In the genomic region with DNA sequence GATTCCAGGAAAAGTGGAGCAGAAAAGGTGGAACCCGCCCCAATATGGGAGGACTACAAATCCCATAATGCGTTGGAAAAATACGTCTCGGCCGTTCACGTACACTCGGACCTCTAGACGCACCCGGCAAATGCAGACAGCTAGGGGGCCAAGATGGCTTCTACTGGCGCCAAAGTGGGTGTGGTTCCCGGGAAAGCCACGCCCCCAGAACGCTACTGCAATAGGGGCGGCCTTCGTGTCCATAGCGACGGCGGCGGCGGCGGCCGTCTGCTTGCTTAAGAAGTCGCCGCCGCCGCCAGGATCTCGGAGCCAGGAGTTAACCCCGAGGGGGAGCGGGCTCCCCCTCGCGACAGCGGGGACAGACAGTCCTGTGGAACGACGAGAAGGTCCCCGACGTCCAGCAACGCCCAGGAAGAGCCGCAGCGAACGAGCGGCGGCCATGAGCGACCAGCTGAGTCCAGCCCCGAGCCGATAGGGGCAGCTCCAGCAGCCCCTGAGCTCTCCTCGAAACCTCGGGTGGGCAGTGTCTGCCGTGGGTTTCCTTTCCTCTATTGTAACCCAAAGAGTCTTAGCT, we compare ENCODE assay signal across 8 mouse cellular contexts. TPM values are rescaled to one million over a fixed set of nuclear protein-coding genes. Genes with fewer than 3 reads are reported as not detected.
DNase-seq lines count a peak whose midpoint lies in the region; ATAC-seq and TF ChIP-seq lines count a peak whose summit lies in the region.

A gene (plus strand): TSS at position 229 of the 574 bp plus-strand sequence.

- peak within 1 kb of the TSS; percentile 65 for H3K4me2 ChIP-seq in heart, embryonic 11.5 days
- H3K4me2 ChIP-seq in kidney, embryonic 16.5 days (replicated peaks; ENCODE audit: low read depth, low read length): peak within 1 kb of the TSS; percentile 69
- peak within 1 kb of the TSS; percentile 70 for H3K4me2 ChIP-seq in myocyte (ENCODE audit: low read depth)

- under 1% methylated on average over 48 of the region's 48 CpGs for WGBS in heart, embryonic 11.5 days (ENCODE audit: insufficient replicate concordance)
- WGBS in kidney, embryonic 16.5 days: under 1% methylated on average over 48 of the region's 48 CpGs
- under 1% methylated on average over 48 of the region's 48 CpGs for WGBS in liver, adult 2 months

- peak within 1 kb of the TSS; percentile 86 for H3K27ac ChIP-seq in heart, embryonic 11.5 days (ENCODE audit: low read depth, low read length)
- peak within 1 kb of the TSS; percentile 79 for H3K27ac ChIP-seq in kidney, embryonic 16.5 days (ENCODE audit: low read length)
- H3K27ac ChIP-seq in liver, adult 2 months (replicated peaks; ENCODE audit: insufficient read depth, low read depth, low read length): peak within 1 kb of the TSS; percentile 75

- peak; percentile 99 for ATAC-seq in erythroblast, adult 5-6 weeks (replicated peaks; ENCODE audit: low FRiP score, poor library complexity, severe bottlenecking)
- ATAC-seq in heart, embryonic 11.5 days (replicated peaks; ENCODE audit: insufficient number of reproducible peaks, low FRiP score, low TSS enrichment): peak; percentile 97
- ATAC-seq in kidney, embryonic 16.5 days (ENCODE audit: low FRiP score, low TSS enrichment): peak; percentile 98

- peak within 1 kb of the TSS; percentile 66 for H3K9ac ChIP-seq in heart, embryonic 11.5 days (ENCODE audit: low read depth, low read length)
- H3K9ac ChIP-seq in kidney, embryonic 16.5 days (replicated peaks; ENCODE audit: low read length): peak within 1 kb of the TSS; percentile 87
- H3K9ac ChIP-seq in liver, adult 2 months (ENCODE audit: low read depth, low read length): peak within 1 kb of the TSS; percentile 72

- DNase-seq in B cell, adult 2 months: peak; percentile 96 to 97
- DNase-seq in brain, adult 2 months (ENCODE audit: low read depth, low spot score): peak; percentile 99
- peak; percentile 90 for DNase-seq in liver, adult 2 months (ENCODE audit: extremely low read depth, low read depth, low spot score)
- DNase-seq in splenic B cell, adult 2 months (ENCODE audit: low read depth, low spot score): peak; percentile 97

- 0 out of 2 replicates have a peak, but pooled peaks have one; percentile 34 for TF ChIP-seq POLR2A in liver, adult 2 months (IDR thresholded peaks at IDR 0.05; ENCODE audit: extremely low read depth, insufficient read depth, low read length)
- TF ChIP-seq POLR2A in myocyte (IDR thresholded peaks at IDR 0.05; ENCODE audit: insufficient read length, low read depth): peak; percentile 11

- peak within 1 kb of the TSS; percentile 22 for H3ac ChIP-seq in myocyte (ENCODE audit: control insufficient read depth, insufficient read length)

- peak; percentile 49 for TF ChIP-seq CTCF in liver, adult 2 months (IDR thresholded peaks at IDR 0.05; ENCODE audit: low read depth, low read length)

- H3K4me3 ChIP-seq in heart, embryonic 11.5 days (ENCODE audit: low read depth, low read length): peak within 1 kb of the TSS; percentile 54
- H3K4me3 ChIP-seq in kidney, embryonic 16.5 days (ENCODE audit: low read length): peak within 1 kb of the TSS; percentile 69
- peak within 1 kb of the TSS; percentile 71 for H3K4me3 ChIP-seq in liver, adult 2 months (ENCODE audit: insufficient read depth, low read depth, low read length)
- H3K4me3 ChIP-seq in myocyte: peak within 1 kb of the TSS; percentile 31

- peaks cover 2% of the 10 kb centered on the region; the same call in 1 of the 2 replicates for H3K4me1 ChIP-seq in heart, embryonic 11.5 days (ENCODE audit: control insufficient read depth, insufficient read depth, low read length)
- H3K4me1 ChIP-seq in kidney, embryonic 16.5 days (ENCODE audit: insufficient read depth, low read length): 0 out of 2 replicates have a peak, but pooled peaks cover 2% of the 10 kb centered on the region
- H3K4me1 ChIP-seq in liver, adult 2 months (ENCODE audit: control insufficient read depth, insufficient read depth, low read length): peaks cover 12% of the 10 kb centered on the region

- H3K9me3 ChIP-seq in heart, embryonic 11.5 days (replicated peaks; ENCODE audit: control insufficient read depth, low read length): no peaks in the 10 kb centered on the region
- no peaks in the 10 kb centered on the region; the same call in 1 of the 2 replicates for H3K9me3 ChIP-seq in kidney, embryonic 16.5 days (ENCODE audit: low read length)

- H3K27me3 ChIP-seq in heart, embryonic 11.5 days (ENCODE audit: control insufficient read depth, insufficient read depth, low read length): no peaks in the 10 kb centered on the region
- no peaks in the 10 kb centered on the region for H3K27me3 ChIP-seq in kidney, embryonic 16.5 days (ENCODE audit: insufficient read depth, low read length)
- H3K27me3 ChIP-seq in liver, adult 2 months (ENCODE audit: control insufficient read depth, insufficient read depth, low read length): no peaks in the 10 kb centered on the region
- H3K27me3 ChIP-seq in myocyte (ENCODE audit: control insufficient read depth, insufficient read depth, insufficient read length): no peaks in the 10 kb centered on the region
- H3K27me3 ChIP-seq in splenic B cell, adult 2 months (ENCODE audit: control insufficient read depth, insufficient read depth, low read length, poor library complexity, severe bottlenecking): no peaks in the 10 kb centered on the region

- no peaks in the 10 kb centered on the region for H3K79me2 ChIP-seq in liver, adult 2 months (ENCODE audit: control insufficient read depth, insufficient read depth, low read length)
- H3K79me2 ChIP-seq in myocyte (ENCODE audit: control insufficient read depth, insufficient read depth): no peaks in the 10 kb centered on the region

- no peaks in the 10 kb centered on the region for H3K36me3 ChIP-seq in heart, embryonic 11.5 days (ENCODE audit: control insufficient read depth, insufficient read depth, low read length)
- peaks cover 1% of the 10 kb centered on the region; the same call in 1 of the 2 replicates for H3K36me3 ChIP-seq in kidney, embryonic 16.5 days (ENCODE audit: insufficient read depth, low read length)
- H3K36me3 ChIP-seq in liver, adult 2 months (ENCODE audit: control insufficient read depth, insufficient read depth, low read length): no peaks in the 10 kb centered on the region
- H3K36me3 ChIP-seq in myocyte (ENCODE audit: control insufficient read depth, insufficient read depth): no peaks in the 10 kb centered on the region
- no peaks in the 10 kb centered on the region for H3K36me3 ChIP-seq in splenic B cell, adult 2 months (ENCODE audit: control insufficient read depth, insufficient read depth, low read length, poor library complexity, severe bottlenecking)

TF ChIP-seq in myocyte, 11 proteins besides CTCF, POLR2A, EP300 and RAD21:
- TF ChIP-seq SRF (IDR thresholded peaks at IDR 0.05; ENCODE audit: control insufficient read depth, insufficient read length, low read depth): no peak
- TF ChIP-seq E2F4 (IDR thresholded peaks at IDR 0.05; ENCODE audit: insufficient read depth): peak; percentile 37

RNA-seq across cellular contexts. Expression of the gene that starts here (rescaled TPM):
- not detected in 2 replicates for total RNA-seq in erythroblast, adult 5-6 weeks (2015; ENCODE audit: low replicate concordance)
- 1.5 TPM in 1 of 2 replicates, not detected in the other for total RNA-seq in erythroblast, adult 5-6 weeks (2017; ENCODE audit: low replicate concordance)
- polyA plus RNA-seq in heart, embryonic 11.5 days (2014; fragmentation: Nextera tagmentation; extraction: Ambion mirVana): 0.31 and 0.51 TPM in 2 replicates
- 0.87 and 1.4 TPM in 2 replicates for polyA plus RNA-seq in kidney, embryonic 16.5 days (2015; fragmentation: Nextera tagmentation; extraction: Ambion mirVana)
- total RNA-seq in liver, adult 2 months (2014; rRNA removed): 0.40 and 0.46 TPM in 2 replicates
- polyA plus RNA-seq in liver, adult 2 months (2012; rRNA removed): 0.57 and 0.95 TPM in 2 replicates
- 0.24 TPM for polyA plus RNA-seq in myocyte (2012; fragmentation: generic; extraction: Trizol)

Comparison
In these comparisons a context has a peak if more than half of its experiments do, and no peak if none do; other contexts are left out.
1. Peak in every context shown above with its lines: DNase-seq, ATAC-seq, H3K4me3 ChIP-seq and H3K27ac ChIP-seq.
2. Peak in ATAC-seq, H3K4me3 ChIP-seq, H3K27ac ChIP-seq, H3K9ac ChIP-seq and H3K4me2 ChIP-seq in heart, embryonic 11.5 days; RNA of the gene not detected or under 1 TPM.
3. Peak in DNase-seq, H3K4me3 ChIP-seq, H3K27ac ChIP-seq and H3K9ac ChIP-seq in liver, adult 2 months; RNA of the gene not detected or under 1 TPM.